Mouse (Mus musculus): Measurements from ENCODE around the gene Tas1r3.

DNA sequence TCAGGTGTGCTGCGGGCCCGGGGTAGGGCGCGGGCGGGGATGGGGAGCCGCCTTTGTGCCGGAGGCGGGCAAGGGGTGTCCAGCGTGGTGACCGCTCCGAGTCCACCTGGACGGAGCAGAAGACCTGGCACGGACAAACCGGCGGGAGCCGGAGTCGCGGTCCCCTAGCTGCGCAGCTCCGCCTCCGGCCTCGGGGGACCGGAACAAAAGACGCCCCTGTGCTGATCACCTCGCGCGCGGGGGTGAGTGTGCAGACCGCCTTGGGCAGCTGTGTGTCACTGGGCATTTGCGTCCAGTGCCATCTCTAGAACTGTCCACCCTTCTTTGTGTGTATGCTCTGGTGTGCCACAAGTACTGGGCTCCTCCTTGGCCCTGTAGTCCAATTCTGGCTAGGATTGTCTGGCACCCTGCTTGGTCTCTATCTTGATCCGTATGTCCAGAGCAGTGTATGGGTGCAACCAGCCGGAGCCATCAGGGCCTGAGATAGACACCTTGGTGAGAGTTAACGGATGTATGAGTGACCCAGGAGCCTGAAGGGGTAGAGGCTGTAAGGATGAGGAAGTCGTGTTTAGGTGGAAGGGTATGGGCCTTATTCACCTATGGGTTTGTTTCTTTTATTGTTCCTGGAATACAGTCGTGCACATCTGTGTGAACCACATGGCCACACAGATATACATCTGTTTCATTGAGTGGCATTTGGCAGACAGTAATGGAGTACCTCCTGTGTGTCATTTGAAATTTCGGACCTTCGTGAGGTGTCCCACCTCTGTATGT is 29.5 kb upstream of the Tas1r3 start:
- TF ChIP-seq CTCF (IDR thresholded peaks at IDR 0.05; ENCODE audit: extremely low read depth, insufficient read length, insufficient replicate concordance, low read depth, low read length) (no peak), POLR2A (IDR thresholded peaks at IDR 0.05; ENCODE audit: low read depth, low read length) (no peak)
